Mouse (Mus musculus) G1E-ER4 (cell line): Measurements from ENCODE around the gene D430042O09Rik. TPM values are rescaled to one million over a fixed set of nuclear protein-coding genes. Genes with fewer than 3 reads are reported as not detected.

Experiments used
- GATA1 ChIP-seq: IDR thresholded peaks from one replicate; pipeline ENCODE4 v1.8.0; 2012; ENCODE audit warnings: low read length, inconsistent platforms
- polyA plus RNA-seq: library from polyadenylated mRNA; stranded (reverse); fragments of >175 nt; gene quantifications from 2 replicates; pipeline ENCODE4 v1.2.3, GENCODE M21; 2012

The D430042O09Rik gene
- polyA plus RNA-seq, 1 experiment: 3.5 TPM

- TF ChIP-seq GATA1: no peak
These were observed 120.9 kb downstream of the D430042O09Rik start for GRCm38 (mm10) chr7:125828561-125828960.

GRCm38 (mm10) chr7:125829121-125829666, 121.5 kb downstream of the D430042O09Rik start:
- TF ChIP-seq GATA1: no peak

DNA sequence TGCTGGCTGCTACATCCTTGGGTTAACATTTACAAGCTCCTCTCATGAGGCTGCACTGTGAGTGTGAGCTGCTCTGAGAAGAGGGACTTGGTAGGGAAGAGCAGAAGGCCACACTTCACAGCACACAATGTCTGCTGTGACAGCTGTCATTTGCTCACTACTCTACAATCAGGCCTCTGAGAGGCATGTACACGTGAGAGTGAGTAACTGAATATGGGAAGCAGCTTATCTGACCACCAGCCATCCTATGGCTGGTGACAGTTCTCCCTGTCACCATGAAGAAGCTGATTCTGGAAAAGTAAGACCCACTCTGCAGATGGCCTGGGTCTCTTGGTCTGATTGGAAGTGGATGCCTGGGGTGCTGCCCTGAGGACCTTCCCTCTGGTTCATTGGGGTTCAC, 125.1 kb downstream of the D430042O09Rik start:
- no peak for TF ChIP-seq GATA1

DNA sequence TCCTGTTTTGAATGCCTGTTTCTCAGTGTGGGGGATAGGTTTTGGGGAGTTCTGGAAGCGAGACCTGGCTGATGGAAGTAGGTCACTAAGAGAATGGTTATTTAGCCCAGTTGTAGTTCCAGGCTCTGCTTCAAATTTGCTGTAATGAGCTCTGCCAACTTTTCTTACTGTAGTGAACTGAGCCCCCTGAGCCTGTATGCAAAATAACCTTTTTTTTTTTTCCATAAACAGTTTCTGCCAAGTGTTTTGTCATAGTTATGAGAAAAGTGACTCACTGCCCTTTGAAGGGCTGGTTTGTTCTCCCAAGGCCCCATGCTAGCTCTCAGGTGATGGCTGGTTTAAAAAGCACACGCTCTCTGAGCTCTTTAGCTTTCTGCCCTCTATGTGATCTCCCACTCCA, 125.8 kb downstream of the D430042O09Rik start:
- no peak for TF ChIP-seq GATA1

DNA sequence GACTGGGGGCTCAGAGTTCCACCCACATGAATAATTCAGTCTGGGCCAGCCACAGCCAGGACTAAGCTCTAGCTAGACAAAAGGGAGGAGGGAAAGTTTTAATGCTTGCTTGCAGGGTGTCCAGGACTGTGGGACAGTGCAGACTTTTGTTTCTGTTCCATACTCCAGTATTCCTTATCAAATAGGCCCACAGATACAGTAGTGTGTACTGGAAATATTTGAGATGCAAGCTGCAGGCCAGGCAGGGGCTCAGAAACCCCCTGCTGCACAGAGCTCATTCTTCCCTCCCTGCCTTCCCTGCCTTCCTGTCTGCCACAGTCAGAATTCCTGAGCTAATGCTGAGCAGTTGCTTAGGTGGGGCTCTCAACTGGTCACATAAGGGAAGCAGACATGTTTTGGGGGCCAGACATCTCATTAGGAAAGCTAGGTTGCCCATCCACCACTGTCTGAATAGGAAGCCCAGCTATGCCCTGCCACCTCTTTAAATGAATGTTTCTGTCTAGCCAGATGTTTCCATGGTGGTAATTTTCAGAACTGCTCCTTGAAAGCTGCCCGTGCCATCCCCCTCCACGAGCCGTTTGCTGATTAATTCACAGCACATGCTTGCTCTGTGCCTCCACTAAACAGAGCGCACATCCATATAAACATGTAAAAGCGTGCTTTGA, 130.5 kb downstream of the D430042O09Rik start:
- no peak for TF ChIP-seq GATA1

DNA sequence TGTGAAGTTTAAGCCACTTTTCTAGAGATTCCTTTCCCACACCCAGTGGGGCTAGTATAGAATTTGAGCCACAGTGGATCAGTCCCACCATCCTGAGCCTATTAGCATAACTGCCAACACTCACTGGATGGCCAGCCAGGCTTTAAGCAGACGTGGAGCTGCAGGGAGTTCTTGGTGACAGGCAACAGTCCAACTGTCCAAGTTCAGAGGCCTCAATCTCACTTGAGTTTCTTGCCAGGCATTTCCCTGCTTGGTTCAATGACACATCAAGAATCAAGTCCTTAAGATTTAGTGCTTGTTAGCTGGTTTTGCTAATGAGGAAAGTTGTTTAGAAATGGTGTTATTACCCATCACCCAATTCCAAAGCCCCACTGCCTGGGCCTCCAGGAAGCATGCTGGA, 137.9 kb downstream of the D430042O09Rik start:
- TF ChIP-seq GATA1: no peak

- no peak for TF ChIP-seq GATA1
These were observed 139.3 kb downstream of the D430042O09Rik start for GRCm38 (mm10) chr7:125846866-125847527.

DNA sequence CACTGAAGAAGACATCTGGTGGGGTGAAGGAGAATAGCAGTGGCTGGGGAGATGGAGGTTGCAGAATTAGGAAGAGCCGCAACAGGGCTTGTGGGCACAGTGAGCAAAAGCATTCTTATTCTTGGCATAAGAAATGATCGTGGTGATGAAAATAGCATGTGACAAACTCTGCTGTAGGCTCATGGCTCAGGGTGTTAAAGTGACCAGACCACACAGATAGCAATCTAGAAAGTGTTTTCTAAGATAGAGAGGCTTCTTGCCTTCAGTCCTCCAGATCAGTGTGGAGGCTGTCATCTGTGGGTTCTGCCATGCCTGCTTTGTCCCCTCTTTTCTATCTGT, 139.8 kb downstream of the D430042O09Rik start:
- TF ChIP-seq GATA1: no peak

GRCm38 (mm10) chr7:125859564-125859963, 151.9 kb downstream of the D430042O09Rik start:
- no peak for TF ChIP-seq GATA1

DNA sequence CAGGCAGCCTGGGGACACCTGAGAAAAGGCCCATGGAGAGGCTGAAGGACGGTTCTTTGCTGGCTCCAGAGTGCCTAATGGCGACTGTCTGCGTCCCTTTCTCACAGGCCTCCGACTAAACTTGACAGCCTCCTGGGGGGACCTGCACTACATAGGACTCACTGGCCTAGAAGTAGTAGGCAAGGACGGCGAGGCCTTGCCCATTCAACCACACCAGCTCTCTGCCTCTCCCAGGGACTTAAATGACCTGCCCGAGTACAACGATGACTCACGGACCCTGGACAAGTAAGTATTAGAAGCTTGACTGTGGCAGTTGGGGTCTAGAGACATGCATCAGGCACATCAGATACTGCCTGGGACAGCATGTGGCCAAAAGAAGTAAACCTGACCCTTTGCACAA, 152.7 kb downstream of the D430042O09Rik start:
- TF ChIP-seq GATA1: no peak

DNA sequence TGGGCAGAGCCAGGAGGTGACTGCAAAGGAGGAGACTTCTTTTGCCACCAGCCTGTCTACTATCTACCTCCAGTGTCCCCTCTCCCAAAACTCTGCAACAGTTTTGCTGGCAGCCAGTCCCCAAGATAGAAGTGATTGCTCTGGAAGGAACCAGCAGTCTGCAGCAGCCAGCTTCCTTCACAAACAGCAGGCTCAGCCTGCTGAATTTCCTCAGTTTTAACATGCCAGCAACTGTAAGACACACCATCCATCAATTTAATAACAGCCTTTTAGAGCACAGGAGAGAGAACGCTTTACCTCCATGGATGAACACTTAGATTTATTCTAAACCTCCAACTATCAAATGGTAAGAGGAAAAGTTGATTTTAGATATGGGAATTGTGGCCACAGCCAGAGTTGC, 156.3 kb downstream of the D430042O09Rik start:
- no peak for TF ChIP-seq GATA1

DNA sequence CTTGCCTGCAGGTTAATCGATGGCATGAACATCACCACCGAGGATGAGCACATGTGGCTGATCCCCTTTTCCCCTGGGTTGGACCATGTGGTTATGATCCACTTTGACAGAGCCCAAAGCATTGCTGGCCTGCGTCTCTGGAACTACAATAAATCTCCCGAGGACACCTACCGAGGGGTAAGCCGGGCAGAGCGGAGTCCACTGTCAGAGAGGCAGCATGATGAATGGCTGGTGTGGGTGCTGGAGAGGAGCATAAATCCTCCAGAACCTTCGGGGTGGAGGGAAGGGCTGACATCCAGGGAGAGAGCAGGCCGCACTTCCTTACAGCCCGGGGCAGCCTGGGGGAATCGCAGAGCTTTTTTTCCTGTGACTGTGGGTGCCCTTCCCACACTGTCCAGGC, 157.5 kb downstream of the D430042O09Rik start:
- TF ChIP-seq GATA1: no peak

DNA sequence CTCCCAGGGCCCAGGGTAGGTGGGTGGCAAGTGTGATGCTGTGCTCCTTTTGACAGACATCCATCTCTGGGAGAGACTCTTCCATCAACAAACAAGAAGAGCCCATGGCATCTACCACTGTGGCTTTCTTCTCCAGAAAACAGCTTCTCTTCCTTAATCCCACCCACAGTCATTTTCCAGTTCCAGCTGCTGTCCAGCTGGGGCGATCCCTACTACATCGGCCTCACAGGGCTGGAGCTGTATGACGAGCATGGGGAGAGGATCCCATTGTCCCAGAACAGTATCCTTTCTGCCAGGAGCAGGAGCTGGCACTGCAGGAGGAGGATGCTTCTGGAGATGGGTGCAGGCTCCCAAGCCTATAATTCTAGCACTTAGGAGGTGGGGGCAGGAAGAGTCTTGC, 160.9 kb downstream of the D430042O09Rik start:
- TF ChIP-seq GATA1: no peak

GRCm38 (mm10) chr7:125871404-125872201, 163.9 kb downstream of the D430042O09Rik start:
- no peak for TF ChIP-seq GATA1

GRCm38 (mm10) chr7:125872202-125872580, 164.5 kb downstream of the D430042O09Rik start:
- no peak for TF ChIP-seq GATA1

- TF ChIP-seq GATA1: no peak
These were observed 165.2 kb downstream of the D430042O09Rik start for GRCm38 (mm10) chr7:125872874-125873273.

GRCm38 (mm10) chr7:125873971-125874495, 166.3 kb downstream of the D430042O09Rik start:
- TF ChIP-seq GATA1: no peak
